Mouse (Mus musculus) heart, postnatal 0 days (tissue): ENCODE measurements around the gene Klk6.

Experiments used
- CTCF ChIP-seq: IDR thresholded peaks from 2 replicates; pipeline ENCODE4 v1.5.1; 2016; ENCODE audit warnings: antibody characterized with exemption, control low read depth, low read depth
- EP300 ChIP-seq: IDR thresholded peaks from 2 replicates; pipeline ENCODE4 v1.6.1; 2016; ENCODE audit warnings: antibody characterized with exemption, low read depth

GRCm38 (mm10) chr7:43857501-43857900, 33.2 kb downstream of the Klk6 start:
- TF ChIP-seq CTCF (no peak), EP300 (no peak)
